Mouse (Mus musculus): ENCODE data around the gene Anxa7.
A peak's percentile ranks its signal among the peaks of the same experiment; 100 is the strongest.

The Anxa7 gene

GRCm38 (mm10) chr14:20431726-20432125 lies 48.2 kb downstream of the Anxa7 start:
- no peak for DNase-seq

DNA sequence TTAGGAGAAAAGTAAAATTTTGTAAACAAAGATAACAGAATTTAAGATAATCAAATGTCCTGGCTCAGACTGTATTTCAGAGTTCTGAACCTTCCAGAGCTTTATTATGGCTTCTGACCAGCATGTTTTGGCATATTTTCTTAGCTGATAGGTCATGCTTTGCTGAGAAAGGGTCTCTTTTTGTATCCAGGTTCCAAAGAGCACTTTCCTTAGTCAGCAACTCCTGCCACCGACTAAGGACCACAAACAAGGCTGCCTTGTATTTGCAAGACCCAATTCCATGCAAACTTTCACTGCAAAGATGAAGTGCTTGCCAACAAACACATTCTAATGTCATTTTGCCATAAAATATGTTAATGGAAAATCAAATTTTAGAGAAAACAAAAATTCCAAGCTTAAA lies 50.1 kb downstream of the Anxa7 start:
- DNase-seq = no peak

- DNase-seq = no peak
Measured at GRCm38 (mm10) chr14:20428593-20428992, 51.3 kb downstream of the Anxa7 start.

DNA sequence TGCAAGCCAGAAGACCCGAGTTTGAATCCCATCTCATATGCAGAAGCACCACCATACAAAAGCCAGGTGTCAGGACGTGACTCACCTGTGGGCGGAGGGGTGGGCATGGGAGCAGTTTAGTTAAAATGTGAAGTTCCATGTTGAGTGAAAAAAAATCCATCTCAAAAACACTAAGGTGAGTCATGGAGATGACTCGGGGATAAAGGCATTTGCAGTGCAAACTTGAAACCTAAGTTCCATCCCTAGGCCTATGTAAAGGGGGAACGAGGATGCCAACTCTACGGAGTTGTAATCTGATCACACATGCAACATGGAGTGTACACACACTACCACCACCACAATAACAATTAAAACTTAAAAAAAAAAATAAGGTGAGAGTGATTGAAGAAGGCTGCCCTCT lies 56.9 kb downstream of the Anxa7 start:
- DNase-seq = no peak

GRCm38 (mm10) chr14:20422257-20422656 lies 57.7 kb downstream of the Anxa7 start:
- DNase-seq = peak in 1 of 2 experiments; percentile 10

Measured in B cell, adult 2 months (primary cell).